Mouse (Mus musculus) stomach, postnatal 0 days (tissue): ENCODE data around the gene Ppp1r9a.

Experiments
- CTCF ChIP-seq: IDR thresholded peaks from 2 replicates; pipeline ENCODE4 v1.5.1; 2016; ENCODE audit warnings: antibody characterized with exemption, low read depth, mild to moderate bottlenecking, moderate library complexity
- EP300 ChIP-seq: optimal IDR thresholded peaks from 2 replicates; pipeline ENCODE3; 2016; ENCODE audit warnings: antibody characterized with exemption

DNA sequence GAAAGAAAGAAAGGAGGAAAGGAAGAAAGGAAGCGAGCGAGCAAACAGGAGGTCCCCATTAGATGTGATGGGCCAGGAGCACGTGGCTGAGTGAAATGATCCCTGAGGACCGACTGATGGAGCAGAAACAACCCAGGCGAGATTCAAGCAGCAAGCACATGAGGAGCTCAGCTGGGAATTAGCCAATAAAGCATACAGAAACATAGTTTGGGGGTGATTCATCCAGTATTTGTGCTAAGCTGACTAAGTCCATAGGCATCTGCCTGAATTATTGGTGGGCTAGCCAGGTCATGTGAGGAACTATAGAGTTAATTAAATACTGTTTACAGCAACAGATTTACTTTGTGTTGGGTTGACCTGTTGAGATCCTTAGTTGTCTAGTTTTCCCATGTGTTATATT, 277.9 kb downstream of the Ppp1r9a start:
- TF ChIP-seq CTCF, result no peak
- TF ChIP-seq EP300, result no peak
